Mouse (Mus musculus): ENCODE measurements around the gene Arv1. TPM values are rescaled to one million over a fixed set of nuclear protein-coding genes. Genes with fewer than 3 reads are reported as not detected.

The Arv1 gene
- total RNA-seq (2014; fragmentation: Nextera tagmentation), result 20.9 and 32.3 TPM in 2 replicates
- total RNA-seq (2017), result 3.3 and 4.4 TPM in 2 replicates

- ATAC-seq (replicated peaks; ENCODE audit: low FRiP score, low TSS enrichment, poor library complexity, severe bottlenecking), result peak; percentile 98
Measured at GRCm38 (mm10) chr8:124721862-124722515, at the start of gene Arv1, which contains the start of gene Ttc13. Gene Arv1, plus strand, starts transcription at chr8:124722139. Gene Ttc13, minus strand, starts transcription at chr8:124721983.

- ATAC-seq (replicated peaks; ENCODE audit: low FRiP score, low TSS enrichment, poor library complexity, severe bottlenecking), result no peak
Measured at GRCm38 (mm10) chr8:124672345-124672744, 49.6 kb upstream of the Arv1 start.

- no peak for ATAC-seq (replicated peaks; ENCODE audit: low FRiP score, low TSS enrichment, poor library complexity, severe bottlenecking)
Measured at GRCm38 (mm10) chr8:124676661-124677060, 45.3 kb upstream of the Arv1 start.

GRCm38 (mm10) chr8:124677078-124677477 is 44.9 kb upstream of the Arv1 start:
- no peak for ATAC-seq (replicated peaks; ENCODE audit: low FRiP score, low TSS enrichment, poor library complexity, severe bottlenecking)

DNA sequence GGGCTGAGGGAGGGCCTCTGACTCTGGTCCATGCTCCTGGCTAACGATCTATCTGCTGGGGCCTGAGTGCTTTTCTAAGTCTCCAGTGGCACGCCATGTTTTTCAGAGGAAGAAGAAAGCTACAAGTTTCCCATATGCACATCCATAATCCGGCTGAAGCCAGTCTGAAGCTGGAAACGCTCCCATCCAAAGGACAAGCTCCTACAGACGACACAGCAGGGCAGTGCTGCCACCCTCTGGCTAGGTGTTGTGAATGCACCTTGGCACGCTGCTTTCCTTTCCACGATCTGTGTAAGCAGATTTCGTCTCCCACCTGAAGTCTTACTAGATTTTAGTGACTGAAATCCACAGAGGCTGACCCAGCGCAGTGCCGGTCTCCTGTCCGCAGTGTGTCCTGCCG is 44.5 kb upstream of the Arv1 start:
- ATAC-seq (replicated peaks; ENCODE audit: low FRiP score, low TSS enrichment, poor library complexity, severe bottlenecking), result peak; percentile 79

GRCm38 (mm10) chr8:124678246-124678645 is 43.7 kb upstream of the Arv1 start:
- ATAC-seq (replicated peaks; ENCODE audit: low FRiP score, low TSS enrichment, poor library complexity, severe bottlenecking), result no peak

DNA sequence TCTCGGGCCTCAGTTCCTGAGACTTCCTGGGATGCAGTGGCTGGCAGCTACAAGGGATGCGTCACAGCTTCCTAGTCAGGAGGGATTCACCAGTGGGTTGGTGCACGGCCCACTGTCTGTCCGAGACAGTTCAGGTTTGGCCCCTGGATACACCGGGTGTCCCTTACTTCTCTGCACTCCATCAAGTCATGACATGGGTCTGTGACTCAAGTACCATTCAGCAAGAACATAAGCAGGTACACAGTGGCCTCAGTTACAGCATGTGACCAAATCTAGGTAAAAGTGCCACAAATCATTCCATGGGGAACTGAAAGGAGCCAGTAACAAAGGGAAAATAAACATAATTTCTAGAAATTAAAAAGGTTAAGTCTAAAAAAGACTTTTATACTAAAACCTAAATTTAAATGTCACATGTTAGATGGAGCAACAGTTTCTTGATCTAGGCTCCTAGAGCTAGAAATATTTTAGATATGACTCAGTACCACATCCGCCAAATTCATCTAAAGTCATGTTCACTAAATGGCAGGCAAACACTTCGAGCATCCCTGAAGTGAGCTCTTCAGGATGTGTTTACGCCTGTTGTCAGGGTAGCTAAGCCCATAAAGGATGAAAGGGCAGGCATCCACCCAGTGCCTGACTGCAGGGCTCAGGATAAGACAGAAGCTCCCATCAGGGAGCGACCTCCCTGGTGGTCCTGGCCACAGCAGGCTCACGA is 40.7 kb upstream of the Arv1 start:
- no peak for ATAC-seq (replicated peaks; ENCODE audit: low FRiP score, low TSS enrichment, poor library complexity, severe bottlenecking)

GRCm38 (mm10) chr8:124681792-124682157 is 40.2 kb upstream of the Arv1 start:
- ATAC-seq (replicated peaks; ENCODE audit: low FRiP score, low TSS enrichment, poor library complexity, severe bottlenecking), result no peak

- ATAC-seq (replicated peaks; ENCODE audit: low FRiP score, low TSS enrichment, poor library complexity, severe bottlenecking), result no peak
Measured at GRCm38 (mm10) chr8:124682218-124682617, 39.7 kb upstream of the Arv1 start.

DNA sequence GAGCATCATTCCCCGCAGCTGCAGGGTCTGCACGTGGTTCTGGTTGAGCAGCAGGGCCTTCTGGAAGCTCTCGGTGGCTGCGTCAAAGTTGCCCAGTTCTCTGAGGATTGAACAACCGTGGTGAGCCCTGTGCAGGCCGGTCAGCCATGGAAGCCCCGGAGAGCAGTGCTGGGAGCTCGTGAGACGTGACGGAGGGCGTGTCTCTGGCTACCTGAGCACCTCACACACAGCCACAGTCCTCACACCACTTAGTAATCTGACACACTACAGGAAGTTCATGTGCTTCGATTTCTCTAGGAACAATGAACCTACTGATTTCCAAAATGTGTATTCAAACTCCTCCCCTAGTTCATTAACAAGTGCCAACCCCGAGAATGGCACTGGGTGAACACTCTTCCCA is 33.0 kb upstream of the Arv1 start:
- no peak for ATAC-seq (replicated peaks; ENCODE audit: low FRiP score, low TSS enrichment, poor library complexity, severe bottlenecking)

DNA sequence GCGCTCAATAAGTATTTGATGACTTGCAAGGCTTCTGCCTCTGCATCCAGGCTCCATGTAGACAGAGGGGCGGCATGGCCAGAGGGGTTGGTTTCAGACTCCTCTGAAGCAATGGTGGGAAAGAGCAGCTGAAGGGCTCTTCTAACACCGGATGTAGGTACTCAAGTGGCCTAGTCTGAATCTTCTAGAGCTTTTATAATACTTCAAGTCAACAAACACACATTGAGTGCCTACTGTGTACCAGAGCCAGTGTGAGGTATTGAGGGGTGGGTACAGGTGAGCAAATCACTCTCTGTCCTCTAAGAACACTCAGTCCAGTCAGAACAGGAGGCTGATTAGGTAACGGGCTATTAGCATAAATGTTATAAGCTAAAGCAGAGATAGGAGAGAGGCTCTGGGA is 30.2 kb upstream of the Arv1 start:
- ATAC-seq (replicated peaks; ENCODE audit: low FRiP score, low TSS enrichment, poor library complexity, severe bottlenecking), result no peak

GRCm38 (mm10) chr8:124695424-124696100 is 26.4 kb upstream of the Arv1 start:
- no peak for ATAC-seq (replicated peaks; ENCODE audit: low FRiP score, low TSS enrichment, poor library complexity, severe bottlenecking)

- ATAC-seq (replicated peaks; ENCODE audit: low FRiP score, low TSS enrichment, poor library complexity, severe bottlenecking), result no peak
Measured at GRCm38 (mm10) chr8:124700271-124700670, 21.7 kb upstream of the Arv1 start.

- ATAC-seq (replicated peaks; ENCODE audit: low FRiP score, low TSS enrichment, poor library complexity, severe bottlenecking), result no peak
Measured at GRCm38 (mm10) chr8:124701023-124701422, 20.9 kb upstream of the Arv1 start.

DNA sequence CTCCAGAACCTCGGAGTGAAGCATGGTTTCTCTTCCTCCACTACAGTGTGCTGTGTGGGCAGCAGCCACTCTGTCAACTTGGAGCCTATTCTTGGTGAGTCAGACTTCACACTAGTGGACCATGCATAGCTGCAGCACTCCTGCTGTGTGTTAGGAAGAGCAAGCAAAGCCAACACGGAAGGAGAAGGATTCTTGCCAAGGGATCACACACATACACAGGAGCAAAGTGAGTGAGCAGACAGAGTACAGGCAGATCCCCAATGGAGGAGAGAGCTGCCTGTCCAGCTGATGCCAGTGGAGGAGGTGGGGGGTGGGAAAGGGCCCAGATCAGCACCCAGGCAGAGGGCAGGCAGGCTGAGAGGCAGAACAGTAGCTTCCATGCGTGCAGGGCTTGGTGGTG is 19.8 kb upstream of the Arv1 start:
- no peak for ATAC-seq (replicated peaks; ENCODE audit: low FRiP score, low TSS enrichment, poor library complexity, severe bottlenecking)

DNA sequence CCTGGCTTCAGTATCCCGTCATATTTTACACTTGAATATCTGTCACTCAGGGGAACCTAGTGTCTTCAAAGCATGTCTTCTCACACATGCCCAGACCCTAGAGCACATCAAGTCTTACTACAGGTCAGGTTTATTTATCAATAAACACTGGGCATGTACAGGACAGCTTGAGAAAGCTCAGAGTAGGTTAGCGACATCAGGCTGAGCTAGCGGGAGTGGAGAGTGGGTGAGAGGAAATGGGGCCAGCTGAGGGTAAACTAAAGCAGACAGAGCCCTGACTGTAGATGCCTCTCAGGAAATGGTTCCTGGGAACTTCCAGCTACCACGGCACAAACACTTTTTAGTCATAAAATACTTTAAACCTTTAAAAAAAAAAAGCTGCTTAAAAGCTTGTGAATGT is 18.4 kb upstream of the Arv1 start:
- ATAC-seq (replicated peaks; ENCODE audit: low FRiP score, low TSS enrichment, poor library complexity, severe bottlenecking), result no peak

GRCm38 (mm10) chr8:124704376-124704775 is 17.6 kb upstream of the Arv1 start:
- no peak for ATAC-seq (replicated peaks; ENCODE audit: low FRiP score, low TSS enrichment, poor library complexity, severe bottlenecking)

DNA sequence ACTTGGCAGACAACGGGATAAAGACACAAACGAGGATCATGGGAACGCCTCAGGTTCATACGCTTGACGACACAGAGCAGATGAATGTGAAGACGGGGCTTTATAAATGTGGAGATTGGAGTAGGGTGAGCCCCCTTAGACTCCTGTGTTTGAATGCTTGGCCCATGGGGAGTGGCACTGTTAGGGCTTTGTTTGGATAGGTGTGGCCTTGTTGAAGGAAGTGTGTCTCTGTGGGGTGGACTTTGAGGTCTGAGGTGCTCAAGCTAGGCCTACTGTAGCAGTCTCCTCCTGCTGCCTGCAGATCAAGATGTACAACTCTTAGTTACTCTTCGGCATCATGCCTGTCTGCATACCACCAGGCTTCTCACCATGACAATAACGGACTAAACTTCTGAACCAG is 16.1 kb upstream of the Arv1 start:
- no peak for ATAC-seq (replicated peaks; ENCODE audit: low FRiP score, low TSS enrichment, poor library complexity, severe bottlenecking)

- ATAC-seq (replicated peaks; ENCODE audit: low FRiP score, low TSS enrichment, poor library complexity, severe bottlenecking), result peak; percentile 90
Measured at GRCm38 (mm10) chr8:124713207-124713606, 8.7 kb upstream of the Arv1 start.

GRCm38 (mm10) chr8:124715736-124716135 is 6.2 kb upstream of the Arv1 start:
- no peak for ATAC-seq (replicated peaks; ENCODE audit: low FRiP score, low TSS enrichment, poor library complexity, severe bottlenecking)

- 0 out of 2 replicates have a peak, but pooled peaks have one; percentile 25 for ATAC-seq (replicated peaks; ENCODE audit: low FRiP score, low TSS enrichment, poor library complexity, severe bottlenecking)
Measured at GRCm38 (mm10) chr8:124720133-124720532, 1.8 kb upstream of the Arv1 start.

Measured in megakaryocyte-erythroid progenitor cell, adult 5-6 weeks (primary cell).